Mouse (Mus musculus) ES-E14 (cell line): ENCODE results near the gene Slc6a9. TPM values are rescaled to one million over a fixed set of nuclear protein-coding genes. Genes with fewer than 3 reads are reported as not detected.

Experiments
- DNase-seq: peaks from one replicate; pipeline ENCODE4 v3.0.0-alpha.2; 2013; ENCODE audit warnings: low read depth, low spot score
- H3K27ac ChIP-seq: 2 replicates; pipeline ENCODE4 v1.5.1; 2012; ENCODE audit warnings: low read depth, mild to moderate bottlenecking, low read length, moderate library complexity, mixed read lengths; ENCODE audit not compliant: poor library complexity, insufficient read depth, severe bottlenecking
- H3K36me3 ChIP-seq: 2 replicates; pipeline ENCODE4 v1.6.1; 2012; ENCODE audit warnings: mild to moderate bottlenecking, low read length, moderate library complexity, mixed read lengths; ENCODE audit not compliant: control insufficient read depth, poor library complexity, insufficient read depth, severe bottlenecking
- H3K4me1 ChIP-seq, 2 experiments: fragments of 150-350 bp in 1 of 2; sonication (generic) in 1 of 2; 2 replicates each; pipeline ENCODE4 v1.6.1; 2012; ENCODE audit warnings: low read length in 2 of 2, mild to moderate bottlenecking in 1 of 2, mixed read lengths in 1 of 2; ENCODE audit not compliant: control insufficient read depth in 2 of 2, insufficient read depth in 2 of 2, poor library complexity in 1 of 2
- H3K4me3 ChIP-seq, 2 experiments: fragments of 150-350 bp in 1 of 2; sonication (generic) in 1 of 2; 2 replicates each; pipeline ENCODE4 v1.5.1; 2012; ENCODE audit warnings: low read length in 2 of 2, low read depth in 1 of 2, mild to moderate bottlenecking in 1 of 2, mixed read lengths in 1 of 2; ENCODE audit not compliant: insufficient read depth in 1 of 2, poor library complexity in 1 of 2, severe bottlenecking in 1 of 2
- H3K9ac ChIP-seq: 2 replicates; pipeline ENCODE4 v1.6.1; 2012; ENCODE audit warnings: low read depth, mild to moderate bottlenecking, low read length, mixed read lengths; ENCODE audit not compliant: poor library complexity, insufficient read depth, severe bottlenecking
- H3K9me3 ChIP-seq: fragments of 150-350 bp; sonication (generic); 2 replicates; pipeline ENCODE4 v1.6.1; 2012; ENCODE audit warnings: low read depth, mild to moderate bottlenecking, low read length; ENCODE audit not compliant: control insufficient read depth, insufficient read depth
- CHD2 ChIP-seq: IDR thresholded peaks from 2 replicates; pipeline ENCODE4 v1.6.1; 2014; ENCODE audit warnings: mild to moderate bottlenecking, low read depth, low read length, inconsistent platforms
- HCFC1 ChIP-seq: IDR thresholded peaks from 2 replicates; pipeline ENCODE4 v1.6.1; 2012; ENCODE audit warnings: low read length, inconsistent platforms, borderline replicate concordance; ENCODE audit not compliant: insufficient read depth
- MAFK ChIP-seq: IDR thresholded peaks from 2 replicates; pipeline ENCODE4 v1.6.1; 2014; ENCODE audit warnings: mild to moderate bottlenecking, low read depth, low read length, inconsistent platforms; ENCODE audit not compliant: insufficient read depth
- ZC3H11A ChIP-seq: IDR thresholded peaks from 2 replicates; pipeline ENCODE4 v1.6.1; 2012; ENCODE audit warnings: low read depth, mild to moderate bottlenecking, inconsistent platforms, low read length, borderline replicate concordance
- ZNF384 ChIP-seq: IDR thresholded peaks from 2 replicates; pipeline ENCODE4 v1.6.1; 2012; ENCODE audit warnings: low read depth, low read length, inconsistent platforms
- in situ Hi-C, 2 experiments: fragments of 600-800 bp; cut with MboI; formaldehyde crosslinking; loops; one replicate each; pipeline ENCODE4 v1.15.1; 2025; ENCODE audit warnings: low sequenced_read_pairs in 2 of 2, inconsistent platforms in 1 of 2; ENCODE audit not compliant: unreplicated experiment in 2 of 2
- total RNA-seq: library from RNA; depleted of rRNA; stranded (reverse); fragments of 300-350 nt; gene quantifications from 2 replicates; pipeline ENCODE4 v1.2.3, GENCODE M21; 2012

The Slc6a9 gene
- total RNA-seq, 1 experiment, result 6.9 TPM

DNA sequence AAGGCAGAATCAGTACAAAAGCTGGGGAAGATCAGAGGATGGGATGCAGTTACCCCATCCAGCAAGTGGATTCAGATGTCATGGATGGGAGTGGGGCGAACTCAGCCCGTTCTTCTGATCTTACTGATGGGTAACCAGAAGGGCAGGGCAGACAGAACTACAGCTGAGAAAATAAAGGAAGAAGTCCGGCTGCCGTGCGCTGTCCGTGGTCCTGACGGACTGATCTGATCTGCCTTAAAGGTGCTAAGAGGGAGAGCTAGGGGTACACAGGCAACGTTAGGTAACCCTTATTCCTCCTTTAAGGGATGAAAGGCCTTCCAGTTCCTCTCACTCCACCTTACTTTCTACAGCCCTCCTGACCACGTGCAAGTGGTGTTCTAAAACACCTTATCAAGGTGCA, 59.1 kb downstream of the Slc6a9 start:
- Histone ChIP-seq H3K27ac (no peak overlapping the region), H3K4me1 (peaks cover 3% of the 10 kb centered on the region in 2 experiments; a peak in 2 of 4 replicates), H3K4me3 (no peak overlapping the region), H3K9me3 (no peaks in the 10 kb centered on the region), H3K9ac (no peak overlapping the region), H3K36me3 (peaks cover 35% of the 10 kb centered on the region)
- in situ Hi-C loops, result no loop called here
- DNase-seq, result peak; percentile 56
- no peak for TF ChIP-seq ZNF384
- TF ChIP-seq HCFC1, result 0 out of 2 replicates have a peak, but pooled peaks have one; percentile 34

DNA sequence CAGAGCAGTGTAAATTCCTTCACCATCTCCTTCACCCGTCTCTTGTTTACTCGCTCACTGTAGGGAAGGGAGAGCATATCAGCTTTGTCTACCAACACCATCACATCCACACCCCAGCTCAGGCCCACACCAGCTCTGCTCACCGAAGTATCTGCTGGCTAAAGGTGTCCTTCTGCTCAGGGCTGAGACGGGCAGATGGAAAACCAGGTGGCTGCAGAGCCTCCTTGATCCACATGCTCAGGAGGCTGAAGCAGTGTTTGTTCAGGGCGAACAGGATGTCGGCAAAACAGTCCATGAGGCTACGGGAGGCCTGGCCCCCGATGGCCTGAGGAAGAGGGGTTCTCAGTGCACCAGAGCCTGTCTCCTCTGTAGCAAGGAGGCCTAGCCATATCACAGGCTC, 60.3 kb downstream of the Slc6a9 start:
- H3K4me1 ChIP-seq, result peaks cover 3% of the 10 kb centered on the region in 2 experiments; a peak in 2 of 4 replicates
- no peak overlapping the region for H3K27ac ChIP-seq
- no peak for DNase-seq
- H3K4me3 ChIP-seq, result no peak overlapping the region
- TF ChIP-seq CHD2, result no peak
- TF ChIP-seq ZC3H11A, result no peak
- no peaks in the 10 kb centered on the region for H3K9me3 ChIP-seq
- peaks cover 39% of the 10 kb centered on the region for H3K36me3 ChIP-seq
- H3K9ac ChIP-seq, result no peak overlapping the region
- in situ Hi-C loops, result no loop called here

DNA sequence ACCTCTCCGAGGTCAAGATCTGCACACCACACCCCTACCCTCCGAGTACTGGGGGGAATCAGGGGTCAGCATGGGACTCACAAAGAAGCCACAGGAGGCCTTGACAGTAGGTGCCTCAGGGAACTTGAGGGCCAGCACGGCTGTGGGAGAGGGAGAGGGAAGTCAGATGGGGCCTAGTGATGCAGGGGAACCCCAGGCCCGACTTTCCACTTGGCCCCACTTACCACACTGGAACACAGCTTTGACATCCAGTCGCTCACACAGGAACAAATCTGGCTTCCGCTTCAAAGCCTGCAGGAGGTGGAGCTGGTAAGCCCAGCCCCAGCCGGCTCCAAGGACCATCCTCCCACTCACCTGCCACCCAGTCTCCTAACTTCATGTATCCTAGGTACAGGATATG, 61.0 kb downstream of the Slc6a9 start:
- in situ Hi-C loops, result no loop called here
- H3K9me3 ChIP-seq, result no peaks in the 10 kb centered on the region
- TF ChIP-seq ZNF384 (no peak), HCFC1 (no peak), MAFK (no peak), ZC3H11A (no peak), CHD2 (no peak)
- no peak for DNase-seq
- H3K4me1 ChIP-seq, result peaks cover 3% of the 10 kb centered on the region in 2 experiments; a peak in 2 of 4 replicates
- no peak overlapping the region for H3K4me3 ChIP-seq
- no peak overlapping the region for H3K27ac ChIP-seq
- peaks cover 40% of the 10 kb centered on the region for H3K36me3 ChIP-seq
- H3K9ac ChIP-seq, result no peak overlapping the region

DNA sequence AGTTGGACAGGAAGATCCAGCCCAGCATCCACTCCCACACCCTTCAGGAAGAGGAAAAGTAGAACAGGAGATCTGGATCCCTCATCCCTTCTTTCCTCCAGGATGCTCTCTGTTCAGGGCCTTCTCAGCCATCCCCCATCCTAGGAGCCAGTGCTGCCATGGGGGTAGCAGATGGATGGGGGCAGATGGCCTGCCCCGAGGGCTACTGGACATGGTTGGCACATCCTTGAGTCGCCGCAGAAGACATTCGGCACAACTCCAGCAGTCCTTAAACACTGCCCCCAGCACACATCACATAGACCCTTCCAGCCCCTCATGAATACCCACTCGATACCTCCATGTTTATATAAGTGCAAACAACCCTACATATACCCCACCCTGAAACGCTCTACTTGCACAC, 61.7 kb downstream of the Slc6a9 start:
- Histone ChIP-seq H3K27ac (no peak overlapping the region), H3K9ac (no peak overlapping the region), H3K36me3 (peaks cover 44% of the 10 kb centered on the region), H3K4me3 (no peak overlapping the region), H3K4me1 (peaks cover 1 to 3% of the 10 kb centered on the region in 2 experiments; a peak in 2 of 4 replicates), H3K9me3 (no peaks in the 10 kb centered on the region)
- no peak for TF ChIP-seq ZNF384
- no peak for TF ChIP-seq MAFK
- TF ChIP-seq ZC3H11A, result no peak
- TF ChIP-seq CHD2, result no peak
- TF ChIP-seq HCFC1, result no peak
- in situ Hi-C loops, result no loop called here
- DNase-seq, result no peak

DNA sequence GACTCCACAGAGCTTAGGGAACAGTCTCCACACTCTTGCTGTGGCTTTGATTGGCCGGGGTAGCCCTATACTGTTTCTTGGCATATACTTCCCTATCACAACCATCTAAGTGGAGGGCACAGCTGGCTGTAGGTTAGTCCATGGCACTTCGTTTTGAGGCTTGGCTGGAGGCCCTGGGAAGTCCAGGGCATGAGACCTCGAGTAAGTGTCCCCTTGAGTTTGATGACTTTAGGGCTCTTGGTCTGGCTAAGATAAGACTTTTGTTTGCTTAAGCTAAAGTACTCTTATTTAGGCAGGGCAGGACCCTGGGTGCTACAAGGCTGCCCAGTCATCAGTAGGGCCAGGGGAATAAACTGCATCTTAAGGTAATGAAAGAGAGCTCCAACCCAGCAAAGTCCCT, 63.8 kb downstream of the Slc6a9 start:
- H3K9me3 ChIP-seq, result no peaks in the 10 kb centered on the region
- H3K36me3 ChIP-seq, result peaks cover 62% of the 10 kb centered on the region
- in situ Hi-C loops, result no loop called here
- no peak overlapping the region for H3K4me3 ChIP-seq
- H3K9ac ChIP-seq, result no peak overlapping the region
- no peak overlapping the region for H3K27ac ChIP-seq
- no peak for DNase-seq
- TF ChIP-seq CHD2 (no peak), ZC3H11A (no peak), HCFC1 (no peak), MAFK (no peak), ZNF384 (no peak)
- no peaks in the 10 kb centered on the region for H3K4me1 ChIP-seq
